Mouse (Mus musculus) kidney, adult 2 months (tissue): ENCODE measurements around the gene Megf8.

ENCODE experiments used
- CTCF ChIP-seq: fragments of 200-500 bp; conservative IDR thresholded peaks from 2 replicates; pipeline ENCODE4 v1.5.1; 2011; ENCODE audit warnings: low read depth, mild to moderate bottlenecking, control low read depth, low read length, moderate library complexity, mixed read lengths; ENCODE audit not compliant: insufficient read depth, insufficient read length
- POLR2A ChIP-seq: fragments of 200-500 bp; IDR thresholded peaks from one replicate; pipeline ENCODE4 v1.6.1; 2011; ENCODE audit warnings: low read depth, low read length, control low read depth

DNA sequence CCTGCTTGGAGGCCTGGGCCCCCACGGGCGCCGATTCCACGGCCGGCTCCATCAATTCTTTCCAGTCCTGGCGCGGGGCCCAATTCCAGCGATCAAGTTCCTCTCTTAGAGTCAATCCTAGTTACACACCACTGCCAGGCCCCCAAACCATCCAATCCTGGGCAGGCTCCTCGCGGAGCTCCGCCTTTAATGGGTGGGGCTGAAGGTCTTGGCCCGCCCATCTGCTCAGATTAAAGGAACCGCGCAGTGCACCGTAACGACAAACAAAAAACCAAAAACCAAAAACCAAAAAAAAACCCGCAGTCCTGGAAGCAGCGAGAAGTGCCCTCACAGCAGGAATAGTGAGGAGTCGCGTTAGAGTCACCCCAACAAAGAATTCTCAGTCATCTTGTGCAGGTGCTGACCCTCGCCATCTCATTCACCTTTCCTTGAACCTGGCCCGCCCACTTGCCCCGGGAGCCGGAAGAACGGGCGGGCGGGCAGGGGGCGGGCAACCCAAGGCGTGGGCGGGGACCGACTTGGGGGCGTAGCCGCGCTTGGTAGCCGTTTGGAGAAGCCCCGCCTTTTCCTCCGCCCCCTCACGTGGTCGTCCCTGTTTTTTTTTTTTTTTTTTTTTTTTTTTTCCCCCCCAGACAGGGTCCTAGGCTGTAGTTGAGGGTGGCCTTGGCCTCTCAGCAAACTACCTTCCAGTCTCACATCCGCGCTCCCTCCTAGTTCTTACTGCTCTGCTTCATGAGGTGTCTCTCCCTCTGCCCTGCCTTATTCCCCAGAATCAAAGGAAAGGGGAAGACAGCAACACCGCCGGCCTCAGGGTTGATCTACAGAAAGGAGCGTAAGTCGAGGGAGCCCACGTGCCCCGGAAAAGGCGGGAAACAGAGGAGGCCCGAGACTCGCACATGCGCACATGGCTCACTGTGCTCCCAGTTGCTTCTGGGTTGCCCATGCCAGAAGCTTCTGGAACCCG, 78.9 kb downstream of the Megf8 start:
- TF ChIP-seq POLR2A (no peak), CTCF (no peak)
